Mouse (Mus musculus): ENCODE results near the gene Slc4a4.

Slc4a4 gene

GRCm38 (mm10) chr5:89012456-89012855 lies 125.8 kb downstream of the Slc4a4 start:
- DNase-seq, result no peak

GRCm38 (mm10) chr5:89014782-89015181 lies 128.2 kb downstream of the Slc4a4 start:
- no peak for DNase-seq

- DNase-seq, result no peak
Measured at GRCm38 (mm10) chr5:89015878-89016277, 129.3 kb downstream of the Slc4a4 start.

GRCm38 (mm10) chr5:89018537-89018936 lies 131.9 kb downstream of the Slc4a4 start:
- no peak for DNase-seq

- DNase-seq, result no peak
Measured at GRCm38 (mm10) chr5:89024413-89024812, 137.8 kb downstream of the Slc4a4 start.

- no peak for DNase-seq
Measured at GRCm38 (mm10) chr5:89027518-89028085, 141.0 kb downstream of the Slc4a4 start.

- DNase-seq, result no peak
Measured at GRCm38 (mm10) chr5:89032647-89033046, 146.0 kb downstream of the Slc4a4 start.

- DNase-seq, result no peak
Measured at GRCm38 (mm10) chr5:89033256-89033655, 146.6 kb downstream of the Slc4a4 start.

GRCm38 (mm10) chr5:89036147-89036546 lies 149.5 kb downstream of the Slc4a4 start:
- DNase-seq, result no peak

- no peak for DNase-seq
Measured at GRCm38 (mm10) chr5:89040814-89041213, 154.2 kb downstream of the Slc4a4 start.

- no peak for DNase-seq
Measured at GRCm38 (mm10) chr5:89043846-89044245, 157.2 kb downstream of the Slc4a4 start.

- DNase-seq, result no peak
Measured at GRCm38 (mm10) chr5:89044801-89045200, 158.2 kb downstream of the Slc4a4 start.

- DNase-seq, result no peak
Measured at GRCm38 (mm10) chr5:89051577-89051976, 165.0 kb downstream of the Slc4a4 start.

GRCm38 (mm10) chr5:89052230-89052629 lies 165.6 kb downstream of the Slc4a4 start:
- peak; percentile 63 for DNase-seq

GRCm38 (mm10) chr5:89055656-89056055 lies 169.0 kb downstream of the Slc4a4 start:
- peak; percentile 82 for DNase-seq

GRCm38 (mm10) chr5:89056370-89056769 lies 169.8 kb downstream of the Slc4a4 start:
- peak; percentile 57 for DNase-seq

- no peak for DNase-seq
Measured at GRCm38 (mm10) chr5:89061097-89061496, 174.5 kb downstream of the Slc4a4 start.

- DNase-seq, result no peak
Measured at GRCm38 (mm10) chr5:89062286-89062685, 175.7 kb downstream of the Slc4a4 start.

- DNase-seq, result no peak
Measured at GRCm38 (mm10) chr5:89067111-89067510, 180.5 kb downstream of the Slc4a4 start.

- DNase-seq, result peak; percentile 71
Measured at GRCm38 (mm10) chr5:89068072-89068471, 181.5 kb downstream of the Slc4a4 start.

- no peak for DNase-seq
Measured at GRCm38 (mm10) chr5:89070051-89070450, 183.4 kb downstream of the Slc4a4 start.

GRCm38 (mm10) chr5:89071957-89072356 lies 185.3 kb downstream of the Slc4a4 start:
- no peak for DNase-seq

GRCm38 (mm10) chr5:89077711-89078110 lies 191.1 kb downstream of the Slc4a4 start:
- no peak for DNase-seq

GRCm38 (mm10) chr5:89083476-89083875 lies 196.9 kb downstream of the Slc4a4 start:
- no peak for DNase-seq

GRCm38 (mm10) chr5:89087916-89088315 lies 201.3 kb downstream of the Slc4a4 start:
- DNase-seq, result no peak

Measured in cerebellum, adult 11 months (tissue).